ENCODE assay signal across 8 mouse cellular contexts in the genomic region with DNA sequence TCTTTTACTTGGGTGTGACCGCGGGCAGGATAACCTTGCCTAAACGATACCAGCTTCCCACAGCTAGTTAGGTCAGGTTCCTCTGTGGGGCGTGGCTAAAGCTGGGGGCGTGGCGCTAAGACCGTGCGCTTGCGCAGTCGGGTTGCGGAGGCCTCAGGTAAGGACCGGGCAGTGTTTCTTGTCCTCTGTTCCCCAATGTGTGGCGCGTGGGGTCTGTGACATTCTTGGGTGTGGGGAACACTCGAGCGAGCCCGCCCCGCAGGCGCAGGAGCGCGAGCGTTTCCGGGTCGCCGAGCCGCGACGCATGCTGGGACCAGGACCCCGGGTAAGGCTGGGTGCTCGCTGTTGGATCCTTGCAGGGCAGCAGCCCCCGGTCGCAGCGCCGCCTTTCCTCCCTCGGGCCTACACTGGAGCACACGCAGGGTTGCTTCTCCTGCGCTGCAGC. TPM values are rescaled to one million over a fixed set of nuclear protein-coding genes. Genes with fewer than 3 reads are reported as not detected.
DNase-seq lines count a peak whose midpoint lies in the region; ATAC-seq lines count a peak whose summit lies in the region.

A gene (plus strand): TSS at position 132 of the 445 bp plus-strand sequence.

- peaks cover 23% of the 10 kb centered on the region for H3K4me1 ChIP-seq in heart, embryonic 13.5 days
- peaks cover 28% of the 10 kb centered on the region for H3K4me1 ChIP-seq in liver, embryonic 12.5 days
- peaks cover 5% of the 10 kb centered on the region; the same call in 1 of the 2 replicates for H3K4me1 ChIP-seq in stomach, embryonic 15.5 days

- ATAC-seq in erythroid progenitor cell, adult 5-6 weeks (replicated peaks; ENCODE audit: low FRiP score, poor library complexity, severe bottlenecking): peak; percentile 92
- ATAC-seq in heart, embryonic 13.5 days (ENCODE audit: extremely low read depth, insufficient number of reproducible peaks, low FRiP score, low TSS enrichment): peak; percentile 96
- ATAC-seq in liver, embryonic 12.5 days: peak; percentile 95
- ATAC-seq in stomach, embryonic 15.5 days (ENCODE audit: insufficient read depth, low FRiP score, low read depth): peak; percentile 95

- under 1% methylated on average over 37 of the region's 37 CpGs for WGBS in heart, embryonic 13.5 days
- under 1% methylated on average over 37 of the region's 37 CpGs for WGBS in liver, embryonic 12.5 days (ENCODE audit: insufficient replicate concordance)
- WGBS in stomach, embryonic 15.5 days: under 1% methylated on average over 37 of the region's 37 CpGs

- no peaks in the 10 kb centered on the region for H3K9me3 ChIP-seq in heart, embryonic 13.5 days
- no peaks in the 10 kb centered on the region for H3K9me3 ChIP-seq in liver, embryonic 12.5 days (replicated peaks)
- no peaks in the 10 kb centered on the region for H3K9me3 ChIP-seq in stomach, embryonic 15.5 days

- DNase-seq in CD4-positive helper T cell, adult 2 months (ENCODE audit: low read depth, low spot score): peak; percentile 92
- DNase-seq in brain, embryonic 18.5 days (ENCODE audit: low read depth, low spot score): peak; percentile 79
- peak; percentile 89 for DNase-seq in kidney, postnatal 10 days
- DNase-seq in natural killer cell, adult 2 months (ENCODE audit: low spot score in 2 of 2): peak; percentile 81 to 88

- H3K4me2 ChIP-seq in heart, embryonic 13.5 days: peak within 1 kb of the TSS; percentile 83
- peak within 1 kb of the TSS; percentile 85 for H3K4me2 ChIP-seq in liver, embryonic 12.5 days
- H3K4me2 ChIP-seq in stomach, embryonic 15.5 days: peak within 1 kb of the TSS; percentile 67

- H3K9ac ChIP-seq in heart, embryonic 13.5 days: peak within 1 kb of the TSS; percentile 89
- H3K9ac ChIP-seq in liver, embryonic 12.5 days: peak within 1 kb of the TSS; percentile 80
- peak within 1 kb of the TSS; percentile 67 for H3K9ac ChIP-seq in stomach, embryonic 15.5 days

- H3K36me3 ChIP-seq in heart, embryonic 13.5 days: peaks cover 32% of the 10 kb centered on the region
- H3K36me3 ChIP-seq in liver, embryonic 12.5 days: peaks cover 30% of the 10 kb centered on the region
- peaks cover 8% of the 10 kb centered on the region; the same call in 1 of the 2 replicates for H3K36me3 ChIP-seq in stomach, embryonic 15.5 days

- H3K27ac ChIP-seq in heart, embryonic 13.5 days (replicated peaks): peak within 1 kb of the TSS; percentile 91
- peak within 1 kb of the TSS; percentile 87 for H3K27ac ChIP-seq in liver, embryonic 12.5 days
- H3K27ac ChIP-seq in stomach, embryonic 15.5 days: peak within 1 kb of the TSS; percentile 90

- peak within 1 kb of the TSS; percentile 70 for H3K4me3 ChIP-seq in heart, embryonic 13.5 days
- H3K4me3 ChIP-seq in liver, embryonic 12.5 days: peak within 1 kb of the TSS; percentile 78
- H3K4me3 ChIP-seq in stomach, embryonic 15.5 days (replicated peaks): peak within 1 kb of the TSS; percentile 60

- H3K27me3 ChIP-seq in heart, embryonic 13.5 days (replicated peaks): no peaks in the 10 kb centered on the region
- H3K27me3 ChIP-seq in liver, embryonic 12.5 days (replicated peaks): no peaks in the 10 kb centered on the region
- no peaks in the 10 kb centered on the region for H3K27me3 ChIP-seq in stomach, embryonic 15.5 days (replicated peaks)

RNA-seq across cellular contexts. Expression of the gene that starts here (rescaled TPM):
- total RNA-seq in erythroid progenitor cell, adult 5-6 weeks (2015; ENCODE audit: low replicate concordance): 2.9 TPM in 1 of 2 replicates, not detected in the other
- 3.6 and 21.6 TPM in 2 replicates for total RNA-seq in erythroid progenitor cell, adult 5-6 weeks (2017; ENCODE audit: low replicate concordance)
- polyA plus RNA-seq in heart, embryonic 13.5 days (2015; fragmentation: Nextera tagmentation; extraction: Ambion mirVana): 81.0 and 89.6 TPM in 2 replicates
- polyA plus RNA-seq in liver, embryonic 12.5 days (2016; fragmentation: Nextera tagmentation; extraction: Ambion mirVana): 56.2 and 59.7 TPM in 2 replicates
- polyA plus RNA-seq in stomach, embryonic 15.5 days (2015; fragmentation: Nextera tagmentation; extraction: Ambion mirVana): 113 and 115 TPM in 2 replicates

Comparison
In these comparisons a context has a peak if more than half of its experiments do, and no peak if none do; other contexts are left out.
1. Peak in every context shown above with its lines: DNase-seq, ATAC-seq, H3K4me3 ChIP-seq and H3K27ac ChIP-seq.